Mouse (Mus musculus): ENCODE results near the gene Gm45062.

GRCm38 (mm10) chr6:8486391-8487043 lies 227.3 kb downstream of the Gm45062 start:
- TF ChIP-seq CTCF (IDR thresholded peaks at IDR 0.05; ENCODE audit: insufficient read depth, low read depth, low read length) (no peak), POLR2A (IDR thresholded peaks at IDR 0.05; ENCODE audit: insufficient read depth, low read depth, low read length) (no peak)
